Mouse (Mus musculus) cortical plate, adult 2 months (tissue): ENCODE results near the gene Cpeb2.

Experiments
- CTCF ChIP-seq: fragments of 200-500 bp; IDR thresholded peaks from 2 replicates; pipeline ENCODE4 v1.5.1; 2011; ENCODE audit warnings: mild to moderate bottlenecking, control low read depth, low read length; ENCODE audit not compliant: insufficient read depth; ENCODE audit errors: extremely low read depth
- POLR2A ChIP-seq: fragments of 200-500 bp; IDR thresholded peaks from 2 replicates; pipeline ENCODE4 v1.6.1; 2011; ENCODE audit warnings: mild to moderate bottlenecking, low read length, control low read depth; ENCODE audit not compliant: insufficient read depth; ENCODE audit errors: extremely low read depth

DNA sequence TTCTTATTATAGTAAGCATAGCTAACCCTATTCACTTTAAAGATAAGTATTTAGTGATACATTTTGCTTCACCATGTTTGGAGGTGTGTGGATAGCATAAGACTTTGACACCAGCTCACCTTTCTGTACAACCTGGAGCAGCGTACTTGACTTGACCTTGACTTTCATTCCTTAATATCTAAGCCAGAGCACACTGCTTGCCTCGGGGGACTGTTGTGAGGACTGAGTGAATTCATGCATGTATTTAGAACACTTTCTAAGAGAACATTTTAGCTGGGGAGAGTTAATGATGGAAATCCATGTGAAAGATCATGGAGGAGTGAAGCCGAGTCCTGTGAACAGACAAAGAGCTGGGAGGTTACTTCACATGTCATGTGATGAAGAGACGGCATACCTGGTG, 31.0 kb downstream of the Cpeb2 start:
- no peak for TF ChIP-seq CTCF
- TF ChIP-seq POLR2A = no peak
